Mouse (Mus musculus) midbrain, postnatal 0 days (tissue): ENCODE data around the gene 6430548M08Rik. TPM values are rescaled to one million over a fixed set of nuclear protein-coding genes. Genes with fewer than 3 reads are reported as not detected.

Experiments used
- ATAC-seq: fragments of 200-750 bp; cut with Nextera tagmentation; 2 replicates; pipeline ENCODE4 v1.8.0; 2017; ENCODE audit warnings: moderate number of reproducible peaks, mild to moderate bottlenecking, moderate TSS enrichment, moderate library complexity; ENCODE audit not compliant: low FRiP score
- DNase-seq: peaks from one replicate; pipeline ENCODE4 v3.0.0-alpha.2; 2015; ENCODE audit warnings: low spot score
- H3K27ac ChIP-seq: fragments of 300-500 bp; sonication (generic); 2 replicates; pipeline ENCODE4 v1.5.1; 2014; ENCODE audit warnings: low read depth, mild to moderate bottlenecking, low read length, mixed read lengths
- H3K27me3 ChIP-seq: fragments of 300-500 bp; sonication (generic); 2 replicates; pipeline ENCODE4 v1.6.1; 2014; ENCODE audit warnings: low read length, control low read depth, mixed read lengths; ENCODE audit not compliant: insufficient read depth
- H3K36me3 ChIP-seq: fragments of 300-500 bp; sonication (generic); 2 replicates; pipeline ENCODE4 v1.6.1; 2014; ENCODE audit warnings: low read length, control low read depth, mixed read lengths; ENCODE audit not compliant: insufficient read depth
- H3K4me1 ChIP-seq: fragments of 300-500 bp; sonication (generic); 2 replicates; pipeline ENCODE4 v1.6.1; 2014; ENCODE audit warnings: mild to moderate bottlenecking, control low read depth, antibody characterized with exemption, low read length, mixed read lengths; ENCODE audit not compliant: insufficient read depth
- H3K4me2 ChIP-seq: fragments of 300-500 bp; sonication (generic); 2 replicates; pipeline ENCODE4 v1.6.1; 2014; ENCODE audit warnings: low read depth, mild to moderate bottlenecking, low read length, mixed read lengths; ENCODE audit not compliant: poor library complexity, severe bottlenecking
- H3K4me3 ChIP-seq: fragments of 300-500 bp; sonication (generic); 2 replicates; pipeline ENCODE4 v1.5.1; 2014; ENCODE audit warnings: low read depth, mild to moderate bottlenecking, low read length, moderate library complexity
- H3K9ac ChIP-seq: fragments of 300-500 bp; sonication (generic); replicated peaks from 2 replicates; pipeline ENCODE4 v1.6.1; 2014; ENCODE audit warnings: mild to moderate bottlenecking, low read length, moderate library complexity, mixed read lengths; ENCODE audit not compliant: poor library complexity, severe bottlenecking
- H3K9me3 ChIP-seq: fragments of 300-500 bp; sonication (generic); 2 replicates; pipeline ENCODE4 v1.6.1; 2016; ENCODE audit warnings: low read length, control low read depth
- CTCF ChIP-seq: IDR thresholded peaks from 2 replicates; pipeline ENCODE4 v1.5.1; 2016; ENCODE audit warnings: antibody characterized with exemption, mild to moderate bottlenecking
- WGBS: fragments of 180-500 bp; shearing (Covaris S2); extraction: QIAGEN DNeasy Blood & Tissue Kit; methylation state at CpG from one replicate; pipeline ENCODE4 v1.1.7; 2014; 5-methylcytosine and 5-hydroxymethylcytosine counted together
- polyA plus RNA-seq: library from polyadenylated mRNA; unstranded; fragments of >200 nt; fragmentation: Nextera tagmentation; extraction: Ambion mirVana; gene quantifications from 2 replicates; pipeline ENCODE4 v1.2.1, GENCODE M21; 2015
- total RNA-seq: library from RNA; depleted of rRNA; stranded (reverse); fragments of >200 nt; gene quantifications from 2 replicates; pipeline ENCODE4 v1.2.3, GENCODE M21; 2014

Gene 6430548M08Rik
- total and polyA plus RNA-seq, 2 experiments from 2014 or later, result 40.5 to 69.7 TPM

DNA sequence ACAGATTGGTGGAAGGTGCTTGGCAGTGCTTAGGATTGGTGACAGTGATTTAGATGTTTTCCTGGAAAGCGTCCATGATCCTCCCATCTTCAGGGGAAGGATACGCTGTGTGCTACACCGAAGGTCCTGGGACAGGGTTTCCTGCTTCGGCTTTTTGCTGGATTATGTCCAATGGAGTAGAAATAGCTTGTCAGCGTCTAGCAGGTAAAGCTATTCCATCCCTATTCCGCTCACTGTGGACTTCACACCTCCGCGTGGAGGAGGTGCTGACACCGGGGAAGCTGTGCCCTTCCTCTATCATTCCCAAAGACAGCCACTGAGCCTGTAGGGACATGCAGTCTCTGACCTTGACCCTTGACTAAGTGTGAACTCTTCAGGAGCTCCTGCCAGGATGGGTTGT lies 4.2 kb downstream of the 6430548M08Rik start:
- TF ChIP-seq CTCF, result no peak
- no peak overlapping the region for H3K9ac ChIP-seq
- H3K4me1 ChIP-seq, result no peaks in the 10 kb centered on the region; the same call in 1 of the 2 replicates
- no peaks in the 10 kb centered on the region for H3K9me3 ChIP-seq
- no peak for ATAC-seq
- H3K27me3 ChIP-seq, result no peaks in the 10 kb centered on the region
- DNase-seq, result no peak
- WGBS, result 90% methylated on average over 9 of the region's 9 CpGs
- H3K27ac ChIP-seq, result no peak overlapping the region
- no peak overlapping the region for H3K4me2 ChIP-seq
- no peaks in the 10 kb centered on the region for H3K36me3 ChIP-seq
- H3K4me3 ChIP-seq, result no peak overlapping the region

DNA sequence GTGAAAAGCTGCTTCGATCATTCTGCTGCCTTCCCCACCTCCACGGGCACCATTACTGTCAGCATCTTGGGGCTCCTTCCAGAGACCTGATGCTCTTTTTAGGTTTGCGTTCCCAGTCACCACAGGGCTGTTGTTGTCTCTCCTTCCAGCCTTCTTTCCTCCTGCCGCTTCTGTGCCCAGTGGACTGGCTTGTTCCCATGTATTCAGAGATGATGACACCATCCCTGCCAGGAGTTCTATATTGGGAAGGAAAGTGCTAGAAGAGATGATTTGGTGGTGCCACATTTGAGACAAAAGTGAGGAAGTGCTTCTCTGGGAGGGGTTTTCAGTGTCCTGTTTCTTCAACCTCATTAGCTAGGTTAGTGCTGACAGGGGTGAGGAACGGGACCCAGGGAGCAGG lies 4.9 kb downstream of the 6430548M08Rik start:
- WGBS, result 85% methylated on average over 5 of the region's 5 CpGs
- H3K9ac ChIP-seq, result no peak overlapping the region
- no peak for ATAC-seq

DNA sequence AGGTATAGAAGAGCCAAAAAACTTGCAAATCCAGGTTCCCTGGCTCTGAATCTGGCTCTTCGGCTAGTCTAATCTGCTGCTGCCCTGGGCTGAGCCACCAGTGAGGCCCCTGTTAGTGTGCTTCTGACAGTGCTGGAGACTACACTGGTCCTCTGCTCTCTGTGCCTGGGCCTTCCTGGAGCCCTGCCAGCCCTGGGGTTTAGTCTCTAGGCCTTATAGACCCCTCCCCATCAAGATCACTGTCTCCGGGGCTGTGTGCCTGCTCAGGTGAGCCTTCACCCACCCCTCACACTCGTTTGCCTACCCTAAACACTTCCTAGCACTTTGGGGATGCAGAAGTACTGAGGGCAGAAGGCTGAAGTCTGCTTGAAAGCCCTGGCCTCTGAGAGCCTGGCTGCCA lies 5.5 kb downstream of the 6430548M08Rik start:
- DNase-seq, result no peak
- no peak overlapping the region for H3K9ac ChIP-seq
- WGBS, result 63% methylated on average over 3 of the region's 3 CpGs

More for the DNA sequence above, 4.9 kb downstream of the 6430548M08Rik start:
- no peak for DNase-seq
- Histone ChIP-seq H3K27me3 (no peaks in the 10 kb centered on the region), H3K9me3 (no peaks in the 10 kb centered on the region), H3K4me2 (no peak overlapping the region), H3K36me3 (no peaks in the 10 kb centered on the region), H3K4me1 (no peaks in the 10 kb centered on the region; the same call in 1 of the 2 replicates), H3K27ac (no peak overlapping the region), H3K4me3 (no peak overlapping the region)
- no peak for TF ChIP-seq CTCF

DNA sequence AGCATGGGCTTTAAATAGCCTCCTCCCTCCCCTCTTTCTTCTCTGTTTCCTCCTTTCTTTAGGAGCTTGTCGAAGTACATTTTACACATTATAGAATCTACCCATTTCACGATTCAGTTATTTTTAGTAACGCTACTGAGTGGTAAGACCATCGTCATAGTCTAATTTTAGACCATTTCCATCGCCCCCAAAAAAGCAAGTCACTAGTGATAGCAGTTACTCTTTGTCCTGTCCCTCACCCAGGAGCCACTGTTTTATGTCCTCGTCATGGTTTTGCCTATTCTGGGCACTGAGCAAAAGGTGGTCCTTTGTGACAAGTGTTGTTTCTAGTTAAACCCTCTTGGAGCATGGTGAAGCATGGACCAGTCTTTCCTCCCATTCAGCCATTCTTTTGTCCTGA lies 6.0 kb downstream of the 6430548M08Rik start:
- no peak overlapping the region for H3K4me2 ChIP-seq
- no peak for TF ChIP-seq CTCF
- no peak overlapping the region for H3K9ac ChIP-seq
- no peak overlapping the region for H3K27ac ChIP-seq
- H3K27me3 ChIP-seq, result no peaks in the 10 kb centered on the region
- H3K4me3 ChIP-seq, result no peak overlapping the region
- H3K4me1 ChIP-seq, result no peaks in the 10 kb centered on the region; the same call in 1 of the 2 replicates
- ATAC-seq (no peak), DNase-seq (no peak)
- whole genome bisulfite sequencing, result 71% methylated on average over 6 of the region's 6 CpGs
- H3K36me3 ChIP-seq, result no peaks in the 10 kb centered on the region
- no peaks in the 10 kb centered on the region for H3K9me3 ChIP-seq

More for the DNA sequence above, 5.5 kb downstream of the 6430548M08Rik start:
- no peaks in the 10 kb centered on the region; the same call in 1 of the 2 replicates for H3K4me1 ChIP-seq
- TF ChIP-seq CTCF, result no peak
- no peak overlapping the region for H3K27ac ChIP-seq
- H3K4me2 ChIP-seq, result no peak overlapping the region
- H3K4me3 ChIP-seq, result no peak overlapping the region
- H3K36me3 ChIP-seq, result no peaks in the 10 kb centered on the region
- ATAC-seq, result no peak
- no peaks in the 10 kb centered on the region for H3K9me3 ChIP-seq
- no peaks in the 10 kb centered on the region for H3K27me3 ChIP-seq

DNA sequence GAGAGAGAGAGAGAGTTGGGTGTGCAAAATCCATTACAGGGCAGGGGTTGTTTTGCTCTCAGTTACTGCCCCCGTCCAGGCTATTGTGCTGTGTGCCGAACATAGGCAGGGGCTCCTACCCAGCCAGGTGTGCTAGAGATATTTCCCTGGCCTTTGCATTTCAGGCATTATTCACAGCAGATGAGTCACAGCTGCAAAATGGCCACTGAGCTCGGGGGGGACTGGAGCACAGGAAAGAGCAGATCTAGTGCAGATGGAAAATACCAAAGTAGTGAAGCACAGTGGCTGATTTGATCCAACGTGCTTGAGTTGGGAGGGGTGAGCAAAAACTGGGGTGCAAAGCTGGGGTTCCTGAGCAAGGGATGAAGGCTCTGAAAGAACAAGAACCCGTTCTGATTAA lies 7.0 kb downstream of the 6430548M08Rik start:
- DNase-seq (no peak), ATAC-seq (no peak)
- WGBS, result 75% methylated on average over 5 of the region's 5 CpGs
- Histone ChIP-seq H3K4me1 (no peaks in the 10 kb centered on the region; the same call in 1 of the 2 replicates), H3K27ac (no peak overlapping the region), H3K4me3 (no peak overlapping the region), H3K4me2 (no peak overlapping the region), H3K9ac (no peak overlapping the region), H3K36me3 (no peaks in the 10 kb centered on the region), H3K9me3 (no peaks in the 10 kb centered on the region), H3K27me3 (no peaks in the 10 kb centered on the region)
- no peak for TF ChIP-seq CTCF

DNA sequence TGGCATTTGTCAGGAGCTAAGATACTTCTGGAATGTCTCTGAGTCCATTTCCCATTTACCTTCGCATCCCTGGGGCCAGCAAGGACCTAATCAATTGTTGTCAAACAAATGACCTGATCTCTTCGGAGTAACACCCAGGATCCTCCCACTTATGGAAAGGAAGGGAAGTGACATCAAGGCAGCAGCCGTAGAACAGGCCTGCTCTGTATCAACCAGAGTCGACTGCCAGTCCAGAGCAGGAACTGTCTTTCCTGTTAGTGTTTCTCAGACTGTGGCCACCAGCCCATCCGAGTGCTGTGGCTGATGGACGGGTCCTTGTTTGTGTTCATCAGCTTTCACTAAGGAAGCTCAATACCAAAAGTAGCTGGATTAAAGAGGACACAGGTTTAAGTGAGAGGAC lies 10.3 kb downstream of the 6430548M08Rik start:
- Histone ChIP-seq H3K9ac (no peak overlapping the region), H3K36me3 (no peaks in the 10 kb centered on the region), H3K27me3 (no peaks in the 10 kb centered on the region), H3K4me2 (no peak overlapping the region), H3K27ac (no peak overlapping the region), H3K4me1 (peaks cover 6% of the 10 kb centered on the region; the same call in 1 of the 2 replicates), H3K4me3 (no peak overlapping the region), H3K9me3 (no peaks in the 10 kb centered on the region)
- TF ChIP-seq CTCF, result no peak
- DNase-seq, result no peak
- 58% methylated on average over 6 of the region's 6 CpGs for WGBS
- ATAC-seq, result no peak
